Comparison of ENCODE assay signal across 10 mouse cellular contexts in genomic region chr5:134788237-134788636, GRCm38 (mm10). TPM values are rescaled to one million over a fixed set of nuclear protein-coding genes. Genes with fewer than 3 reads are reported as not detected.
A peak's percentile ranks its signal among the peaks of the same experiment; 100 is the strongest.
DNase-seq lines count a peak whose midpoint lies in the region; ATAC-seq and TF ChIP-seq lines count a peak whose summit lies in the region.
"Had no signal": no experiment of that assay in that cellular context is flagged by ENCODE, and none has a peak within 500 bp of the region (broad histone marks: within the 10 kb centered on the region; RNA-seq: fewer than 3 reads in every experiment).

No protein-coding gene starts in this region.

- 74% methylated on average over 12 of the region's 12 CpGs for WGBS in midbrain, postnatal 0 days
- WGBS in midbrain, embryonic 15.5 days = 73% methylated on average over 12 of the region's 12 CpGs
- WGBS in limb, embryonic 10.5 days = 16% methylated on average over 12 of the region's 12 CpGs
- 72% methylated on average over 12 of the region's 12 CpGs for WGBS in midbrain, embryonic 11.5 days
- 79% methylated on average over 12 of the region's 12 CpGs for WGBS in midbrain, embryonic 14.5 days

- no peaks in the 10 kb centered on the region for H3K9me3 ChIP-seq in midbrain, postnatal 0 days (ENCODE audit: low read length)
- H3K9me3 ChIP-seq in midbrain, embryonic 15.5 days = no peaks in the 10 kb centered on the region
- no peaks in the 10 kb centered on the region for H3K9me3 ChIP-seq in limb, embryonic 10.5 days (replicated peaks)
- peaks cover 3% of the 10 kb centered on the region; the same call in 1 of the 2 replicates for H3K9me3 ChIP-seq in midbrain, embryonic 11.5 days (ENCODE audit: control insufficient read depth, low read length)
- H3K9me3 ChIP-seq in midbrain, embryonic 14.5 days (ENCODE audit: control insufficient read depth, low read length) = no peaks in the 10 kb centered on the region

- no peak overlapping the region for H3K4me3 ChIP-seq in midbrain, postnatal 0 days (ENCODE audit: low read depth, low read length)
- no peak overlapping the region for H3K4me3 ChIP-seq in midbrain, embryonic 15.5 days
- H3K4me3 ChIP-seq in limb, embryonic 10.5 days = no peak overlapping the region
- no peak overlapping the region for H3K4me3 ChIP-seq in midbrain, embryonic 11.5 days (ENCODE audit: low read depth, low read length)
- no peak overlapping the region for H3K4me3 ChIP-seq in midbrain, embryonic 14.5 days (replicated peaks; ENCODE audit: low read depth, low read length)
- H3K4me3 ChIP-seq: neural tube, embryonic 12.5 days had no signal

- no peak overlapping the region for H3K4me2 ChIP-seq in midbrain, postnatal 0 days (ENCODE audit: low read depth, low read length, poor library complexity, severe bottlenecking)
- no peak overlapping the region for H3K4me2 ChIP-seq in midbrain, embryonic 15.5 days
- no peak overlapping the region for H3K4me2 ChIP-seq in midbrain, embryonic 11.5 days
- H3K4me2 ChIP-seq in midbrain, embryonic 14.5 days (ENCODE audit: low read length) = no peak overlapping the region
- H3K4me2 ChIP-seq: neural tube, embryonic 12.5 days had no signal

- no peak for ATAC-seq in midbrain, postnatal 0 days (ENCODE audit: low FRiP score)
- no peak for ATAC-seq in midbrain, embryonic 15.5 days (replicated peaks)
- ATAC-seq in midbrain, embryonic 11.5 days (ENCODE audit: low FRiP score) = no peak
- no peak for ATAC-seq in midbrain, embryonic 14.5 days (ENCODE audit: low FRiP score, low TSS enrichment)

- H3K27ac ChIP-seq in midbrain, postnatal 0 days (ENCODE audit: low read depth, low read length) = no peak overlapping the region
- H3K27ac ChIP-seq in midbrain, embryonic 15.5 days = no peak overlapping the region
- H3K27ac ChIP-seq in limb, embryonic 10.5 days = peak overlapping the region; percentile 70; the same call in 1 of the 2 replicates
- no peak overlapping the region for H3K27ac ChIP-seq in midbrain, embryonic 11.5 days (ENCODE audit: low read depth, low read length)
- H3K27ac ChIP-seq in midbrain, embryonic 14.5 days (replicated peaks; ENCODE audit: low read depth, low read length) = no peak overlapping the region
- H3K27ac ChIP-seq: neural tube, embryonic 12.5 days had no signal

- no peaks in the 10 kb centered on the region for H3K27me3 ChIP-seq in midbrain, postnatal 0 days (ENCODE audit: insufficient read depth, low read length)
- H3K27me3 ChIP-seq in midbrain, embryonic 15.5 days (replicated peaks) = no peaks in the 10 kb centered on the region
- peaks cover 21% of the 10 kb centered on the region for H3K27me3 ChIP-seq in limb, embryonic 10.5 days (ENCODE audit: low read depth, poor library complexity, severe bottlenecking)
- H3K27me3 ChIP-seq in midbrain, embryonic 11.5 days (ENCODE audit: control insufficient read depth, insufficient read depth, low read length) = no peaks in the 10 kb centered on the region
- no peaks in the 10 kb centered on the region for H3K27me3 ChIP-seq in midbrain, embryonic 14.5 days (ENCODE audit: control insufficient read depth, insufficient read depth, low read length)
- H3K27me3 ChIP-seq: neural tube, embryonic 12.5 days had no signal

- no peaks in the 10 kb centered on the region for H3K36me3 ChIP-seq in midbrain, postnatal 0 days (ENCODE audit: insufficient read depth, low read length)
- H3K36me3 ChIP-seq in midbrain, embryonic 15.5 days (replicated peaks) = no peaks in the 10 kb centered on the region
- H3K36me3 ChIP-seq in limb, embryonic 10.5 days = no peaks in the 10 kb centered on the region
- H3K36me3 ChIP-seq in midbrain, embryonic 11.5 days (ENCODE audit: control insufficient read depth, insufficient read depth, low read length) = no peaks in the 10 kb centered on the region
- no peaks in the 10 kb centered on the region for H3K36me3 ChIP-seq in midbrain, embryonic 14.5 days (ENCODE audit: control insufficient read depth, insufficient read depth, low read length)
- H3K36me3 ChIP-seq: neural tube, embryonic 12.5 days had no signal

- intact Hi-C loops in gastrocnemius, postnatal 36 days (cut with DNase I) = no loop called here

- no peak for TF ChIP-seq CTCF in midbrain, postnatal 0 days (IDR thresholded peaks at IDR 0.05)

- DNase-seq in midbrain, postnatal 0 days (ENCODE audit: low spot score) = peak; percentile 71
- DNase-seq in gastrocnemius, postnatal 36 days = peak; percentile 37 to 40
- DNase-seq in limb, embryonic 10.5 days (ENCODE audit: low spot score) = peak; percentile 71
- peak; percentile 31 for DNase-seq in urinary bladder, postnatal 25 days (ENCODE audit: low spot score)
- DNase-seq in layer of hippocampus, adult 9-11 months = no peak
- DNase-seq in midbrain, embryonic 11.5 days (ENCODE audit: low spot score, missing footprints) = no peak
- DNase-seq in midbrain, embryonic 14.5 days = no peak

- H3K9ac ChIP-seq in midbrain, postnatal 0 days (replicated peaks; ENCODE audit: low read length, poor library complexity, severe bottlenecking) = no peak overlapping the region
- no peak overlapping the region for H3K9ac ChIP-seq in midbrain, embryonic 15.5 days
- H3K9ac ChIP-seq in midbrain, embryonic 11.5 days (ENCODE audit: low read length) = no peak overlapping the region
- H3K9ac ChIP-seq in midbrain, embryonic 14.5 days (replicated peaks; ENCODE audit: low read length) = no peak overlapping the region
- H3K9ac ChIP-seq: neural tube, embryonic 12.5 days had no signal

- peaks cover 4% of the 10 kb centered on the region; the same call in 1 of the 2 replicates for H3K4me1 ChIP-seq in midbrain, postnatal 0 days (ENCODE audit: insufficient read depth, low read length)
- peaks cover 7% of the 10 kb centered on the region for H3K4me1 ChIP-seq in midbrain, embryonic 15.5 days
- H3K4me1 ChIP-seq in limb, embryonic 10.5 days = peaks cover 57% of the 10 kb centered on the region
- peaks cover 3% of the 10 kb centered on the region; the same call in 1 of the 2 replicates for H3K4me1 ChIP-seq in midbrain, embryonic 11.5 days (ENCODE audit: control insufficient read depth, insufficient read depth, low read length)
- H3K4me1 ChIP-seq in midbrain, embryonic 14.5 days (ENCODE audit: control insufficient read depth, insufficient read depth, low read length) = 0 out of 2 replicates have a peak, but pooled peaks cover 6% of the 10 kb centered on the region
- H3K4me1 ChIP-seq: neural tube, embryonic 12.5 days had no signal

RNA-seq across cellular contexts. Expression of gene Eln, which starts 41.1 kb away (rescaled TPM):
- 27.7 and 35.8 TPM in 2 replicates for total RNA-seq in midbrain, postnatal 0 days (2014; rRNA removed)
- polyA plus RNA-seq in midbrain, postnatal 0 days (2015; fragmentation: Nextera tagmentation; extraction: Ambion mirVana) = 35.0 and 36.2 TPM in 2 replicates
- polyA plus RNA-seq in midbrain, embryonic 15.5 days (2015; fragmentation: Nextera tagmentation; extraction: Ambion mirVana) = 8.7 and 9.3 TPM in 2 replicates
- total RNA-seq in gastrocnemius, postnatal 36 days (2021) = 10 to 100 TPM; 24.0 to 41.8 TPM
- polyA plus RNA-seq in limb, embryonic 10.5 days (2016; fragmentation: Nextera tagmentation; extraction: Ambion mirVana) = 1.0 and 4.2 TPM in 2 replicates
- polyA plus RNA-seq in midbrain, embryonic 11.5 days (2014; fragmentation: Nextera tagmentation; extraction: Ambion mirVana) = 1.1 and 2.0 TPM in 2 replicates
- polyA plus RNA-seq in midbrain, embryonic 14.5 days (2014; fragmentation: Nextera tagmentation; extraction: Ambion mirVana) = 2.0 and 3.4 TPM in 2 replicates
- total RNA-seq: MEL had no signal

Comparison
In these comparisons a context has a peak if more than half of its experiments do, and no peak if none do; other contexts are left out.
1. DNase-seq: peak in midbrain, postnatal 0 days (single experiment), gastrocnemius, postnatal 36 days (2 of 2), limb, embryonic 10.5 days (single experiment) and urinary bladder, postnatal 25 days (single experiment); none in layer of hippocampus, adult 9-11 months (single experiment), midbrain, embryonic 11.5 days (single experiment) and midbrain, embryonic 14.5 days (single experiment).